33 mouse cellular contexts compared by ENCODE assay signal in genomic region chr3:119067221-119067620, GRCm38 (mm10).
DNase-seq lines count a peak whose midpoint lies in the region; ATAC-seq lines count a peak whose summit lies in the region.
"Had no signal": no experiment of that assay in that cellular context is flagged by ENCODE, and none has a peak within 500 bp of the region (broad histone marks: within the 10 kb centered on the region; RNA-seq: fewer than 3 reads in every experiment).

No protein-coding gene starts in this region.

- peak; percentile 33 for DNase-seq in forebrain, embryonic 14.5 days (ENCODE audit: low spot score)
- no peak for DNase-seq in forebrain, embryonic 11.5 days (ENCODE audit: low spot score)
- DNase-seq in left cerebral cortex, adult 9 months (ENCODE audit: low spot score in 2 of 2) = peak; percentile 9 to 11
- no peak for DNase-seq in left cerebral cortex, postnatal 10 days (ENCODE audit: extremely low spot score in 1 of 2, low spot score in 2 of 2)
- peak; percentile 13 to 26 for DNase-seq in left cerebral cortex, postnatal 14 days (ENCODE audit: low spot score in 2 of 2)
- DNase-seq in right cerebral cortex, postnatal 25 days = peak; percentile 13
- no peak for DNase-seq in lung, postnatal 36 days
- DNase-seq in heart, adult 18-20 months = no peak
- DNase-seq: adrenal gland, postnatal 14 days; cerebellum, adult 2 months; cerebellum, postnatal 25 days; gastrocnemius, postnatal 25 days; heart, adult 11 months; heart, postnatal 36 days; kidney, adult 2 months; kidney, postnatal 4 days; liver, embryonic 13.5 days; lung, adult 18-20 months; midbrain, embryonic 14.5 days; spleen, adult 18-20 months; thymus, adult 18-20 months; thymus, postnatal 4 days had no signal

- H3K4me2 ChIP-seq in forebrain, embryonic 14.5 days (ENCODE audit: low read length) = no peak overlapping the region
- H3K4me2 ChIP-seq in forebrain, embryonic 11.5 days (ENCODE audit: low read depth, low read length, severe bottlenecking) = no peak overlapping the region
- H3K4me2 ChIP-seq: embryonic facial prominence, embryonic 12.5 days; heart, embryonic 11.5 days; hindbrain, embryonic 12.5 days; intestine, embryonic 15.5 days; limb, embryonic 15.5 days; liver, embryonic 13.5 days had no signal

- 53% methylated on average over 9 of the region's 9 CpGs for WGBS in forebrain, embryonic 14.5 days
- 81% methylated on average over 9 of the region's 9 CpGs for WGBS in forebrain, embryonic 11.5 days

- intact Hi-C loops in left cerebral cortex, postnatal 10 days (cut with DNase I) = no loop called here
- intact Hi-C loops in left cerebral cortex, postnatal 14 days (cut with DNase I) = no loop called here

- no peak overlapping the region for H3K9ac ChIP-seq in forebrain, embryonic 14.5 days (ENCODE audit: low read length)
- no peak overlapping the region for H3K9ac ChIP-seq in forebrain, embryonic 11.5 days (ENCODE audit: low read length)
- H3K9ac ChIP-seq: embryonic facial prominence, embryonic 12.5 days; hindbrain, embryonic 12.5 days; intestine, embryonic 15.5 days; limb, embryonic 15.5 days; liver, embryonic 13.5 days had no signal

- 0 out of 2 replicates have a peak, but pooled peaks cover 5% of the 10 kb centered on the region for H3K27me3 ChIP-seq in forebrain, embryonic 14.5 days (replicated peaks; ENCODE audit: control insufficient read depth, insufficient read depth, low read length)
- no peaks in the 10 kb centered on the region for H3K27me3 ChIP-seq in forebrain, embryonic 11.5 days (ENCODE audit: control insufficient read depth, insufficient read depth, low read length)
- H3K27me3 ChIP-seq: embryonic facial prominence, embryonic 12.5 days; hindbrain, embryonic 12.5 days; intestine, embryonic 15.5 days; limb, embryonic 15.5 days; liver, embryonic 13.5 days; Patski had no signal

- ATAC-seq in forebrain, embryonic 14.5 days = no peak
- no peak for ATAC-seq in forebrain, embryonic 11.5 days (replicated peaks; ENCODE audit: low FRiP score)
- ATAC-seq: hindbrain, postnatal 0 days; intestine, embryonic 15.5 days; lung, postnatal 0 days; Patski had no signal

- no peak overlapping the region for H3K27ac ChIP-seq in forebrain, embryonic 14.5 days (ENCODE audit: low read depth, low read length)
- H3K27ac ChIP-seq in forebrain, embryonic 11.5 days (ENCODE audit: low read depth, low read length) = no peak overlapping the region
- H3K27ac ChIP-seq: embryonic facial prominence, embryonic 12.5 days; hindbrain, embryonic 12.5 days; hindbrain, postnatal 0 days; intestine, embryonic 15.5 days; kidney, postnatal 0 days; limb, embryonic 10.5 days; limb, embryonic 15.5 days; liver, embryonic 13.5 days; macrophage had no signal

- no peak overlapping the region for H3K4me3 ChIP-seq in forebrain, embryonic 14.5 days (ENCODE audit: low read depth, low read length)
- no peak overlapping the region for H3K4me3 ChIP-seq in forebrain, embryonic 11.5 days (ENCODE audit: low read depth, low read length)
- H3K4me3 ChIP-seq: embryonic facial prominence, embryonic 12.5 days; hindbrain, embryonic 12.5 days; intestine, embryonic 15.5 days; limb, embryonic 10.5 days; limb, embryonic 15.5 days; liver, embryonic 13.5 days had no signal

- no peaks in the 10 kb centered on the region for H3K36me3 ChIP-seq in forebrain, embryonic 14.5 days (ENCODE audit: control insufficient read depth, insufficient read depth, low read length)
- no peaks in the 10 kb centered on the region for H3K36me3 ChIP-seq in forebrain, embryonic 11.5 days (ENCODE audit: control insufficient read depth, insufficient read depth, low read length)
- H3K36me3 ChIP-seq: embryonic facial prominence, embryonic 12.5 days; hindbrain, embryonic 12.5 days; intestine, embryonic 15.5 days; limb, embryonic 10.5 days; limb, embryonic 15.5 days; liver, embryonic 13.5 days had no signal

- 0 out of 2 replicates have a peak, but pooled peaks cover 4% of the 10 kb centered on the region for H3K4me1 ChIP-seq in forebrain, embryonic 14.5 days (ENCODE audit: control insufficient read depth, insufficient read depth, low read length)
- H3K4me1 ChIP-seq in forebrain, embryonic 11.5 days (replicated peaks; ENCODE audit: control insufficient read depth, insufficient read depth, low read length) = 0 out of 2 replicates have a peak, but pooled peaks cover 2% of the 10 kb centered on the region
- H3K4me1 ChIP-seq: embryonic facial prominence, embryonic 12.5 days; hindbrain, embryonic 12.5 days; intestine, embryonic 15.5 days; limb, embryonic 10.5 days; limb, embryonic 15.5 days; liver, embryonic 13.5 days had no signal

- no peaks in the 10 kb centered on the region for H3K9me3 ChIP-seq in forebrain, embryonic 14.5 days (replicated peaks; ENCODE audit: control insufficient read depth, low read length)
- H3K9me3 ChIP-seq in forebrain, embryonic 11.5 days (ENCODE audit: control insufficient read depth, low read length) = no peaks in the 10 kb centered on the region; the same call in 1 of the 2 replicates
- H3K9me3 ChIP-seq: embryonic facial prominence, embryonic 12.5 days; hindbrain, embryonic 12.5 days; intestine, embryonic 15.5 days; limb, embryonic 10.5 days; limb, embryonic 15.5 days; liver, embryonic 13.5 days had no signal

Comparison
In these comparisons a context has a peak if more than half of its experiments do, and no peak if none do; other contexts are left out.
1. DNase-seq: peak in forebrain, embryonic 14.5 days (single experiment), left cerebral cortex, adult 9 months (2 of 2), left cerebral cortex, postnatal 14 days (2 of 2) and right cerebral cortex, postnatal 25 days (single experiment); none in forebrain, embryonic 11.5 days (single experiment), left cerebral cortex, postnatal 10 days (0 of 2), lung, postnatal 36 days (single experiment) and heart, adult 18-20 months (0 of 2).